Mouse (Mus musculus): Measurements from ENCODE around the gene Kcnq2. TPM values are rescaled to one million over a fixed set of nuclear protein-coding genes. Genes with fewer than 3 reads are reported as not detected.

Gene Kcnq2
- total RNA-seq, 1 experiment = 4.6 TPM

GRCm38 (mm10) chr2:181153131-181153530 lies 18.0 kb upstream of the Kcnq2 start:
- no peak overlapping the region for H3K27ac ChIP-seq (ENCODE audit: insufficient read depth, low read depth, low read length, poor library complexity, severe bottlenecking)
- peaks cover 0 to 6% of the 10 kb centered on the region in 2 experiments; a peak in 1 of 4 replicates for H3K4me1 ChIP-seq (ENCODE audit: control insufficient read depth in 2 of 2, insufficient read depth in 2 of 2, low read length in 2 of 2, poor library complexity in 1 of 2)
- in situ Hi-C loops (cut with MboI; ENCODE audit: low sequenced_read_pairs in 2 of 2, unreplicated experiment in 2 of 2) = no loop called here
- no peak overlapping the region for H3K9ac ChIP-seq (ENCODE audit: insufficient read depth, low read depth, low read length, poor library complexity, severe bottlenecking)
- DNase-seq (ENCODE audit: low read depth, low spot score) = no peak
- no peaks in the 10 kb centered on the region for H3K9me3 ChIP-seq (ENCODE audit: control insufficient read depth, insufficient read depth, low read depth, low read length)
- TF ChIP-seq MAFK (IDR thresholded peaks at IDR 0.05; ENCODE audit: insufficient read depth, low read depth, low read length) = no peak
- TF ChIP-seq HCFC1 (IDR thresholded peaks at IDR 0.05; ENCODE audit: borderline replicate concordance, insufficient read depth, low read length) = no peak
- no peak for TF ChIP-seq CHD2 (IDR thresholded peaks at IDR 0.05; ENCODE audit: low read depth, low read length)
- no peak for TF ChIP-seq ZNF384 (IDR thresholded peaks at IDR 0.05; ENCODE audit: low read depth, low read length)
- TF ChIP-seq ZC3H11A (IDR thresholded peaks at IDR 0.05; ENCODE audit: borderline replicate concordance, low read depth, low read length) = no peak
- no peak overlapping the region for H3K4me3 ChIP-seq (ENCODE audit: insufficient read depth in 1 of 2, low read depth in 1 of 2, low read length in 2 of 2, poor library complexity in 1 of 2, severe bottlenecking in 1 of 2)
- no peaks in the 10 kb centered on the region for H3K36me3 ChIP-seq (ENCODE audit: control insufficient read depth, insufficient read depth, low read length, poor library complexity, severe bottlenecking)

GRCm38 (mm10) chr2:181152701-181153100 lies 17.6 kb upstream of the Kcnq2 start:
- in situ Hi-C loops (cut with MboI; ENCODE audit: low sequenced_read_pairs in 2 of 2, unreplicated experiment in 2 of 2) = no loop called here
- H3K27ac ChIP-seq (ENCODE audit: insufficient read depth, low read depth, low read length, poor library complexity, severe bottlenecking) = no peak overlapping the region
- H3K4me3 ChIP-seq (ENCODE audit: insufficient read depth in 1 of 2, low read depth in 1 of 2, low read length in 2 of 2, poor library complexity in 1 of 2, severe bottlenecking in 1 of 2) = no peak overlapping the region

GRCm38 (mm10) chr2:181150281-181150680 lies 15.2 kb upstream of the Kcnq2 start:
- Histone ChIP-seq H3K27ac (ENCODE audit: insufficient read depth, low read depth, low read length, poor library complexity, severe bottlenecking) (no peak overlapping the region), H3K36me3 (ENCODE audit: control insufficient read depth, insufficient read depth, low read length, poor library complexity, severe bottlenecking) (no peaks in the 10 kb centered on the region), H3K9me3 (ENCODE audit: control insufficient read depth, insufficient read depth, low read depth, low read length) (no peaks in the 10 kb centered on the region), H3K4me1 (ENCODE audit: control insufficient read depth in 2 of 2, insufficient read depth in 2 of 2, low read length in 2 of 2, poor library complexity in 1 of 2) (peaks cover 0 to 7% of the 10 kb centered on the region in 2 experiments; a peak in 2 of 4 replicates), H3K4me3 (ENCODE audit: insufficient read depth in 1 of 2, low read depth in 1 of 2, low read length in 2 of 2, poor library complexity in 1 of 2, severe bottlenecking in 1 of 2) (no peak overlapping the region), H3K9ac (ENCODE audit: insufficient read depth, low read depth, low read length, poor library complexity, severe bottlenecking) (no peak overlapping the region)
- no peak for DNase-seq (ENCODE audit: low read depth, low spot score)
- in situ Hi-C loops (cut with MboI; ENCODE audit: low sequenced_read_pairs in 2 of 2, unreplicated experiment in 2 of 2) = no loop called here
- TF ChIP-seq CHD2 (IDR thresholded peaks at IDR 0.05; ENCODE audit: low read depth, low read length) (no peak), MAFK (IDR thresholded peaks at IDR 0.05; ENCODE audit: insufficient read depth, low read depth, low read length) (no peak), ZNF384 (IDR thresholded peaks at IDR 0.05; ENCODE audit: low read depth, low read length) (no peak), ZC3H11A (IDR thresholded peaks at IDR 0.05; ENCODE audit: borderline replicate concordance, low read depth, low read length) (no peak), HCFC1 (IDR thresholded peaks at IDR 0.05; ENCODE audit: borderline replicate concordance, insufficient read depth, low read length) (no peak)

More at GRCm38 (mm10) chr2:181152701-181153100, 17.6 kb upstream of the Kcnq2 start:
- H3K36me3 ChIP-seq (ENCODE audit: control insufficient read depth, insufficient read depth, low read length, poor library complexity, severe bottlenecking) = no peaks in the 10 kb centered on the region
- H3K9me3 ChIP-seq (ENCODE audit: control insufficient read depth, insufficient read depth, low read depth, low read length) = no peaks in the 10 kb centered on the region
- peaks cover 0 to 6% of the 10 kb centered on the region in 2 experiments; a peak in 1 of 4 replicates for H3K4me1 ChIP-seq (ENCODE audit: control insufficient read depth in 2 of 2, insufficient read depth in 2 of 2, low read length in 2 of 2, poor library complexity in 1 of 2)
- TF ChIP-seq CHD2 (IDR thresholded peaks at IDR 0.05; ENCODE audit: low read depth, low read length) (no peak), MAFK (IDR thresholded peaks at IDR 0.05; ENCODE audit: insufficient read depth, low read depth, low read length) (no peak), HCFC1 (IDR thresholded peaks at IDR 0.05; ENCODE audit: borderline replicate concordance, insufficient read depth, low read length) (no peak), ZC3H11A (IDR thresholded peaks at IDR 0.05; ENCODE audit: borderline replicate concordance, low read depth, low read length) (no peak), ZNF384 (IDR thresholded peaks at IDR 0.05; ENCODE audit: low read depth, low read length) (no peak)
- no peak overlapping the region for H3K9ac ChIP-seq (ENCODE audit: insufficient read depth, low read depth, low read length, poor library complexity, severe bottlenecking)
- DNase-seq (ENCODE audit: low read depth, low spot score) = no peak

GRCm38 (mm10) chr2:181148318-181148955 lies 13.3 kb upstream of the Kcnq2 start:
- in situ Hi-C loops (cut with MboI; ENCODE audit: low sequenced_read_pairs in 2 of 2, unreplicated experiment in 2 of 2) = no loop called here
- H3K9ac ChIP-seq (ENCODE audit: insufficient read depth, low read depth, low read length, poor library complexity, severe bottlenecking) = peak overlapping the region; percentile 18
- TF ChIP-seq HCFC1 (IDR thresholded peaks at IDR 0.05; ENCODE audit: borderline replicate concordance, insufficient read depth, low read length) = no peak
- TF ChIP-seq ZC3H11A (IDR thresholded peaks at IDR 0.05; ENCODE audit: borderline replicate concordance, low read depth, low read length) = no peak
- TF ChIP-seq MAFK (IDR thresholded peaks at IDR 0.05; ENCODE audit: insufficient read depth, low read depth, low read length) = no peak

More at GRCm38 (mm10) chr2:181148318-181148955, 13.3 kb upstream of the Kcnq2 start:
- Histone ChIP-seq H3K4me1 (ENCODE audit: control insufficient read depth in 2 of 2, insufficient read depth in 2 of 2, low read length in 2 of 2, poor library complexity in 1 of 2) (peaks cover 0 to 7% of the 10 kb centered on the region in 2 experiments; a peak in 2 of 4 replicates), H3K9me3 (ENCODE audit: control insufficient read depth, insufficient read depth, low read depth, low read length) (no peaks in the 10 kb centered on the region), H3K36me3 (ENCODE audit: control insufficient read depth, insufficient read depth, low read length, poor library complexity, severe bottlenecking) (no peaks in the 10 kb centered on the region), H3K4me3 (ENCODE audit: insufficient read depth in 1 of 2, low read depth in 1 of 2, low read length in 2 of 2, poor library complexity in 1 of 2, severe bottlenecking in 1 of 2) (peak overlapping the region; percentile 67 to 74), H3K27ac (ENCODE audit: insufficient read depth, low read depth, low read length, poor library complexity, severe bottlenecking) (no peak overlapping the region)
- no peak for DNase-seq (ENCODE audit: low read depth, low spot score)

All from ES-E14 (cell line).